Mouse (Mus musculus): Measurements from ENCODE around the gene Serpina3j. TPM values are rescaled to one million over a fixed set of nuclear protein-coding genes. Genes with fewer than 3 reads are reported as not detected.
A peak's percentile ranks its signal among the peaks of the same experiment; 100 is the strongest.
"Not testable (repeated sequence)": the region's sequence is repeated elsewhere in the genome, so short reads cannot be mapped to it uniquely, and the experiment has no call there.

The Serpina3j gene
- polyA plus RNA-seq, 1 experiment from 2014 or later, result not detected

DNA sequence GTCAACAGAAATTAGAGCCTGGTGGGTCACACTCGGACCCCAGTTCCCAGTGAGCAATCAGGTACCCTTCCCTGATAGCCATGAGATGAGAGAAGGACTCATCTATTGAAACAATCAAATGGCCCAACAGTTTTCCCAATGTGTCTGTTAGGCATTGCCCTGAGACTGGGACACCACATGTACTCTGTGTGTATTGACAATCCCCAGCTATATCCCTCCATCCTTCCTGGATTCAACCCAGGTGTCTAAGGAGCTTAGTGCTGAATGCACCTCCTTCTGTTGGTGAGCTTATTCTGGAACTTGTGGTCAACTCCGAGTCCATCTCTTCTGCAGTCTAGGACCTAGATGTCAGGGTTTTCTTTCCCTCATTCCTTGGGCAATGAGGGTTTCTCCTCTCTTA lies 32.7 kb downstream of the Serpina3j start:
- no peak overlapping the region for H3K4me3 ChIP-seq (ENCODE audit: low read depth, low read length)
- ATAC-seq (replicated peaks; ENCODE audit: low FRiP score, low TSS enrichment, low read depth), result no peak
- H3K4me1 ChIP-seq (replicated peaks; ENCODE audit: control insufficient read depth, insufficient read depth, low read length), result no peaks in the 10 kb centered on the region
- H3K27me3 ChIP-seq (replicated peaks; ENCODE audit: control insufficient read depth, insufficient read depth, low read length), result no peaks in the 10 kb centered on the region
- no peaks in the 10 kb centered on the region for H3K9me3 ChIP-seq (ENCODE audit: control insufficient read depth, low read length)
- no peak for DNase-seq (ENCODE audit: low spot score)
- no peak overlapping the region for H3K27ac ChIP-seq (ENCODE audit: low read depth)
- H3K4me2 ChIP-seq (ENCODE audit: low read length), result no peak overlapping the region
- H3K36me3 ChIP-seq (ENCODE audit: control insufficient read depth, insufficient read depth, low read length), result no peaks in the 10 kb centered on the region
- no peak overlapping the region for H3K9ac ChIP-seq (ENCODE audit: low read length)
- WGBS, result 78% methylated on average over 2 of the region's 2 CpGs

DNA sequence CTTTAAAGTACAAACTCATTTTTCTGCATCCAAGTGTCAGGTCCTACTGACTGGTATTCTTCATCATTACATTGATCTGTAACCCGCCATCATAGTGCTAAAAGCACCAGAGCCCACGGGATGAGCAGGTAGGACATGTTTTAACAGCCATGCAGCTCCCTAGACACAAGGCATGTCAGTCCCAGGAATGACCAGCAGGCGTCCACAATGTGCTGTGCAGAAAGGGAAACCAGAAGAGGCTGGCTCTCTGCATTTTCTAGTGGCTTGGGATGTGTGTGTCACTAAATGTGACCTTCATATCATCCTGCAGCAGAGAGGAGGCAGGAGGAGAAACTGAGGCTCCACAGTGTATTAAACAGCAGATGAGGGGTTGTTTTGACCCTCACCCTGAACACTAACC lies 37.5 kb downstream of the Serpina3j start:
- WGBS, result 28% methylated on average over 3 of the region's 3 CpGs
- not testable (repeated sequence) for H3K27me3 ChIP-seq (replicated peaks; ENCODE audit: control insufficient read depth, insufficient read depth, low read length); H3K27ac ChIP-seq (ENCODE audit: low read depth); H3K4me1 ChIP-seq (replicated peaks; ENCODE audit: control insufficient read depth, insufficient read depth, low read length); H3K36me3 ChIP-seq (ENCODE audit: control insufficient read depth, insufficient read depth, low read length); H3K4me3 ChIP-seq (ENCODE audit: low read depth, low read length); H3K9ac ChIP-seq (ENCODE audit: low read length); ATAC-seq (replicated peaks; ENCODE audit: low FRiP score, low TSS enrichment, low read depth); H3K4me2 ChIP-seq (ENCODE audit: low read length); DNase-seq (ENCODE audit: low spot score); H3K9me3 ChIP-seq (ENCODE audit: control insufficient read depth, low read length)

- no peak for DNase-seq (ENCODE audit: low spot score)
- Histone ChIP-seq H3K27ac (ENCODE audit: low read depth) (no peak overlapping the region), H3K9ac (ENCODE audit: low read length) (no peak overlapping the region), H3K36me3 (ENCODE audit: control insufficient read depth, insufficient read depth, low read length) (no peaks in the 10 kb centered on the region), H3K4me1 (replicated peaks; ENCODE audit: control insufficient read depth, insufficient read depth, low read length) (no peaks in the 10 kb centered on the region), H3K9me3 (ENCODE audit: control insufficient read depth, low read length) (no peaks in the 10 kb centered on the region), H3K4me3 (ENCODE audit: low read depth, low read length) (no peak overlapping the region), H3K4me2 (ENCODE audit: low read length) (no peak overlapping the region), H3K27me3 (replicated peaks; ENCODE audit: control insufficient read depth, insufficient read depth, low read length) (no peaks in the 10 kb centered on the region)
- WGBS, result 90% methylated on average over 3 of the region's 3 CpGs
- ATAC-seq (replicated peaks; ENCODE audit: low FRiP score, low TSS enrichment, low read depth), result no peak
These were observed 41.7 kb downstream of the Serpina3j start for GRCm38 (mm10) chr12:104356006-104356405.

DNA sequence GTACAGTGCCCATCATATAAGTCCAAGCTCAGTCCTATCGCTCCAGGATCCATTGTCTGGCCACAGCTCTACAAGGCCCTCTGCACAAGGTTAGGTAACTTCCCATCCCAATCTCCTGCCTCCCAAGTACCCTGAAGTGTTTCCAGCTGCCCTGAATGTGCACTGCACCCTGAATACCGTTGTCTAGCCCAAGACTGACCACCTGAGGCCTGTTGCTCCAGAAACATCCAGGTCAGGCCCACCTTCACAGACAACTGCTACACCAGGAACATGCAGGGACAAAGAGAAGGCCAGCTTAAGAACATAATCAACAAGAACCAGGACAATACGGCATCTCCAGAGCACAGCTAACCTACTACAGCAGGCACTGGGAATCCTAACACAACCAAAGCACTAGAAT lies 55.6 kb downstream of the Serpina3j start:
- WGBS, result 88% methylated on average over 3 of the region's 3 CpGs
- H3K9ac ChIP-seq (ENCODE audit: low read length), result no peak overlapping the region
- H3K9me3 ChIP-seq (ENCODE audit: control insufficient read depth, low read length), result no peaks in the 10 kb centered on the region

More for the DNA sequence above, 55.6 kb downstream of the Serpina3j start:
- H3K27me3 ChIP-seq (replicated peaks; ENCODE audit: control insufficient read depth, insufficient read depth, low read length), result no peaks in the 10 kb centered on the region
- ATAC-seq (replicated peaks; ENCODE audit: low FRiP score, low TSS enrichment, low read depth) (no peak), DNase-seq (ENCODE audit: low spot score) (peak; percentile 15)
- no peak overlapping the region for H3K27ac ChIP-seq (ENCODE audit: low read depth)
- no peaks in the 10 kb centered on the region for H3K36me3 ChIP-seq (ENCODE audit: control insufficient read depth, insufficient read depth, low read length)
- no peak overlapping the region for H3K4me2 ChIP-seq (ENCODE audit: low read length)
- no peak overlapping the region for H3K4me3 ChIP-seq (ENCODE audit: low read depth, low read length)
- H3K4me1 ChIP-seq (replicated peaks; ENCODE audit: control insufficient read depth, insufficient read depth, low read length), result no peaks in the 10 kb centered on the region

Other genes with a start within 250 kb of the Serpina3j start
- not detected in 2 replicates for gene Serpina5, start 213.4 kb upstream of the Serpina3j start, polyA plus RNA-seq (2014; fragmentation: Nextera tagmentation; extraction: Ambion mirVana)
- gene Serpina3a, start 201.8 kb upstream of the Serpina3j start, polyA plus RNA-seq (2014; fragmentation: Nextera tagmentation; extraction: Ambion mirVana), result not detected in 2 replicates
- 0.13 TPM in 1 of 2 replicates, not detected in the other for gene Serpina3b, start 186.6 kb upstream of the Serpina3j start, polyA plus RNA-seq (2014; fragmentation: Nextera tagmentation; extraction: Ambion mirVana)
- gene Serpina3c, start 160.7 kb upstream of the Serpina3j start, polyA plus RNA-seq (2014; fragmentation: Nextera tagmentation; extraction: Ambion mirVana), result not detected in 2 replicates
- gene Serpina3f, start 100.0 kb upstream of the Serpina3j start, polyA plus RNA-seq (2014; fragmentation: Nextera tagmentation; extraction: Ambion mirVana), result 0.12 and 0.17 TPM in 2 replicates
- gene Serpina3g, start 78.3 kb upstream of the Serpina3j start, polyA plus RNA-seq (2014; fragmentation: Nextera tagmentation; extraction: Ambion mirVana), result 2.2 and 2.7 TPM in 2 replicates
- not detected in 2 replicates for gene Serpina3i, start 51.4 kb upstream of the Serpina3j start, polyA plus RNA-seq (2014; fragmentation: Nextera tagmentation; extraction: Ambion mirVana)
- not detected in 2 replicates for gene Serpina3k, start 23.9 kb downstream of the Serpina3j start, polyA plus RNA-seq (2014; fragmentation: Nextera tagmentation; extraction: Ambion mirVana)
- gene Serpina3m, start 23.9 kb downstream of the Serpina3j start, polyA plus RNA-seq (2014; fragmentation: Nextera tagmentation; extraction: Ambion mirVana), result not detected in 2 replicates
- gene Serpina3n, start 92.2 kb downstream of the Serpina3j start, polyA plus RNA-seq (2014; fragmentation: Nextera tagmentation; extraction: Ambion mirVana), result not detected in 2 replicates
- gene Gsc, start 158.8 kb downstream of the Serpina3j start, polyA plus RNA-seq (2014; fragmentation: Nextera tagmentation; extraction: Ambion mirVana), result 0.38 TPM in 1 of 2 replicates, not detected in the other